Mouse (Mus musculus) frontal cortex, postnatal 25 days (tissue): ENCODE measurements around the gene Tlcd2.

Source experiments
- DNase-seq, 2 experiments: peaks; one replicate each; pipeline ENCODE4 v3.0.0; 2022; ENCODE audit warnings: low spot score in 2 of 2

Gene Tlcd2

DNA sequence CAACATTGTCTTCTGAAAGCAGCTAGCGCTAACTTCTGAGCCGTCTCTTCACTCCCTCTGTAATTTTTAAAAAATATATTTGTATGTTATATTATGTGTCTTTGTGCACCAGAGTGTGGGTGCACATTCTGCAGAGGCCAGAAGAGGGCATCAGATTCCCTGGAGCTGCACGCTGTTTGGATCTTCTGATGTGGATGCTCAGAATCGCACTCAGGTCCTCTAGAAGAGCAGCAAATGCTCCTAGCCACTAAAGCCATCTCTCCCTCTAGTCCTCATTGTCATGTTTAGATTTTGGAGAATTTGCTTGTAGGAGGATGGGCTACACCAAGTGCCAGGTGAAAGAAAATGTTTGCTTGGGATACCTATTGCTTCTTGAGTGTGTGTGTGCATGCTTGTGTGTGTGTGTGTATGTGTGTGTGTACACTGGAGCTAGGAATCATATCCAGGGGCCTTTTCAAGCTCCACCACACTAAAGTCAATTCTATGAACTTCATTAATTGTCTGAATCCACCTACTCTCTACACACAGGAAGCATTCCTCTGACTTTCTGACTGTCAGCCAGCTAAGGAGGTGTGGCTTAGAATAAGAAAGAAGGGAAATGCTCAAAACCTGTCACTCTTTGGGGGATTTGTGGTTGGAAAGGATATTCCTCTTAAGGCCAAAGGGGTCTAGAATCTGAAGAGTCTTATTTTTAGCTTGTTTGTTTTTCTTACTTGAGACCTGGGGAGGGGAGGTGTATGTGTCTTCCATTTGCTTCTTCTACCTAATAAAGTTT is 5.4 kb downstream of the Tlcd2 start:
- no peak for DNase-seq

DNA sequence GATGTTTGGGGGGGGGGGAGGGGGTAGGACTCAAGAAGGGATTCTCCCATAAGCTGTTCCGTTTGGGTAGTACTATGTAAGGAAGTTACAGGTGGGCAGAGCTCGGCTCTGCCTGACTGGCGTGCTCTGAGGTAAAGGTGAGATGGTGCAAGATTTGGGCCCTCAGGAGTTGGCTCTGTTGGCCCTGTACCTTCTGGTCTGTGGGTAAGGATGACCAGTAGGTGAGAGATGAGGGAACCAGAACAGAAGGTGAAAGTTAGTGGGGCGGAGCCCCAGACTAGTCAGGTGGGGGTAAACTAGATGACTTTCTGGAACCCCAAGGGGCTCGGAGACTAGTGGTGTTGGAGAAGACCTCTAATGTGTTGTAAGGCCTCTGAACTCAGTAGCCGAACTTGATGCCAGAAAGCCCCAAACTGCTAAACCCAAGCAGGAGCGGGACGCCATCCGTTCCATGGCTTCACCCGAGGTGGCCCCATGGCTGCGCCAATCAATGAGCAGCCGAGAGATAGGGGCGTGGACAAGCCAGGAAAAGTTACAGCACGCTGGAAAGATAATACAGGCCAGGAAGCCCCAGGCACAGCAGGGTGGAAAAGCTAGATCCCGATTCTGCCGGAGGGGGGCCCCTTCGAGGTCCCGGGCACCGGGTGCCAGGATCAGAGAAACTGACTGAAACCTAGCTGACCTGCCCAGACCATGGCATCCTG is 6.1 kb downstream of the Tlcd2 start:
- DNase-seq, result no peak

DNA sequence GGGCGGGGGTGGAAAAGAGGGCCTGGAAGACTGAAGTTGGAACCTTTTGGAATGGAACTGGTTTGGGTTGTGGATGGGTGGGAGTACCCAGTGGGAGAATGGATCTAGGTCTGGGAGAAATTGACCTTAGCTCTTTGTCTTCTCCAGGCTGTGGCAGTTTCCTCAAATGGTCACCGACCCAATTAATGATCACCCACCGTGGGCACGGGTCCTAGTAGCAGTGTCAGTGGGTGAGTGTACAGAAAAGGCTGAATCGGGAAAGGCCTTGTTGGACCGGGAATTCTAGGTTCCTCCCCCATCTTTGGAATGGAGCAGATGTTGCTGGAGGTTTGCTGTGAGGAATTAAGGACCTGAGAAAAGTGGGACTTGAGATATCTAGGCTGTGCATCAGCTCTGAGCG is 6.9 kb downstream of the Tlcd2 start:
- DNase-seq, result no peak

DNA sequence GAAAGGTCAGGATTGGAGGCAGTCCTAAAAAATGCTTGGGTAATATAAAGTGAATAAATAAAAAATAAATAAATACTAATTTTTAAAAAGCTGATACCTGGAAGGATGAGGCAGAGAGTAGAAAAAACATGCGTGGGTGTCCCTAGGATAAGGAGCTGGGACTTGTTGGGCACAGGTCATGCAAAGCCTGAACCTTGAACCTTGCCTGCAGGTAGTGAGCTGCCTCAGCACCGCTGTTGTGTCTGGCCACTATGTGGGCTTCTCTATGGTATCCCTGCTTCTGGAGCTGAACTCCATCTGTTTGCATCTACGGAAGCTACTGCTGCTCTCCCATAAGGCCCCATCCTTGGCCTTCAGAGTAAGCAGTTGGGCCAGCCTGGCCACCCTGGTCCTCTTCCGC is 7.7 kb downstream of the Tlcd2 start:
- no peak for DNase-seq

DNA sequence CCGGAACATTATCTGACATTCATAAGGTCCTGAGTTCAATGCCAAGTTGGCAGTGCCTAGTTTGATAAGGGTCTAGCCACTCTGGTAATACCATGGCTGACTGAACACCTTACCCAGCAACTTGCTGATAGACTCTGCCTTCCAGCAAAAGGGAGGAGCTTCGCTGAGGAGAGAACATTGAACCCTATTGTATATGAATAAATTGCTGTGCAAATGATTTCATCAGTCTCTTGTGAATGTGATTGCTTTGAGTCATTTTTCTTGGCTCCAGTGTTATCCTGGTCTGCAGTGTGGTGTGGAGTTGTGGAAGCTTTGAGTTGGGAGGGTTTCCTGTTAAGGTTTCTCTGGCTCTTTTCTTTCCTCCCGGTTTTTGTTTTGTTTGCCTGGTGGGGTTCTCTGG is 9.2 kb downstream of the Tlcd2 start:
- no peak for DNase-seq

DNA sequence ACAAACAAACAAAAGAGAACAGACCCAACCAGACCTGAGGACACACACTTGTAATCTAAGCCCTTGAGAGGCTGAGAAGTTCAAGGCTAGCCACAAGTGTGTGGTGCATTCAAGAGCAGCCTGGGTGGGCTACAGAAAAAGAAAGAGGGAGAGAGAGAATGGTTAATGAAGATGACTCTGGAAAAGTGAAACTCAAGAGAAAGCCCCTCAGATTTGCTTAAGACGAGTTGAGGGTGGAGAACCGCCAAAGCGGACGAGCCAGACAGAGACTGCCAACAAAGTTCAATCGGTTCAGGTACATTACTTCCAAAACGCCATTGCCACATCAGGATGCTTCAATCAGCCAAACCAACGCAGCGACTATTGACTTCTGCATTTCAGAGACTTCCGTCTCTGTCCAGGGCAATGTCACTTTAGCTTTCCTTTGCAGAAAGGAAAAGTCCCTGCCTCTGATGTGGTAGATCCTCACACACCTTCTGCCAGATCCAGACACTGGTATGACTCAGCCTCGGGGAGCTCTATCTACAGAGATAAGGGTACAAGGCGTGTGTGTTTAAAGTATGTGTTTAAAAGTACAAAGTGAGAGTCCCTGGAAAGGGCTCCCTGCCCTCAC is 11.1 kb downstream of the Tlcd2 start:
- no peak for DNase-seq

DNA sequence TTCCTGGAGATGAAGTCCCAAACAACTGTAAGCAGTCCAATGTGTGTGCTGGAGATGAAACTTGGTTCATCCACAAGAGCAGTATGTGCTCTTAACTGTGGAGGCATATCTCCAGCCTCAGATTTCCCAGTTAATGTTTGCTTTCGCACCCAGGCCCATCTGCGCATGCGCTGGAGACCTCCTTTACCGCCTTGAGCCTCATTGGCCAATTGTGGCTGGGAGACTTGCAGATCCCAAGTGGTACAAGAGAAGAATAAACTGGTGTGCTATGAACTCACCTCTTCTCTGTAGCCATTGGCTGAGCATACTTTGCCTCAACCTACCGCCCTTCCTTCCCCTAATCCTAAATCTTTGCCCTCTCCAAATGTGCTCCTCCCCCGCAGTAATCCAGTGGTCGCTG is 11.9 kb downstream of the Tlcd2 start:
- no peak for DNase-seq

DNA sequence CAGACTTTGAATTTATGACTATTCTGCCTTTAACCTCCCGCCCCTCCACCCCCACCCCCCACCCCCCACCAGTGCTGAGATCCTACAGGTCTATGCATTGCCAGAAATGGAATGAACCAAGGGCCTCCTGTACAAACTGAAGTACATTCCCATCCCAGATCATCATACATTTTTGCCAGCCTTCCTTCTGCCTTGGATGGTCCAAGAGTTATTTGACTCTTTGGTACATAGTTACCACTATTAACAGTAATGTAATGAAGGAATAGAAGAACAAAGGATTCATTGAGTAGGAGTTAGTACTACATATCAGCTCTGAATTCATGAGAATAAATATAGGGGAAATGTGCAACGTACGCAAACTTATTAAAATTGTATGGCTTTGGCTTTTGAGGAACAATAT is 24.7 kb downstream of the Tlcd2 start:
- no peak for DNase-seq

DNA sequence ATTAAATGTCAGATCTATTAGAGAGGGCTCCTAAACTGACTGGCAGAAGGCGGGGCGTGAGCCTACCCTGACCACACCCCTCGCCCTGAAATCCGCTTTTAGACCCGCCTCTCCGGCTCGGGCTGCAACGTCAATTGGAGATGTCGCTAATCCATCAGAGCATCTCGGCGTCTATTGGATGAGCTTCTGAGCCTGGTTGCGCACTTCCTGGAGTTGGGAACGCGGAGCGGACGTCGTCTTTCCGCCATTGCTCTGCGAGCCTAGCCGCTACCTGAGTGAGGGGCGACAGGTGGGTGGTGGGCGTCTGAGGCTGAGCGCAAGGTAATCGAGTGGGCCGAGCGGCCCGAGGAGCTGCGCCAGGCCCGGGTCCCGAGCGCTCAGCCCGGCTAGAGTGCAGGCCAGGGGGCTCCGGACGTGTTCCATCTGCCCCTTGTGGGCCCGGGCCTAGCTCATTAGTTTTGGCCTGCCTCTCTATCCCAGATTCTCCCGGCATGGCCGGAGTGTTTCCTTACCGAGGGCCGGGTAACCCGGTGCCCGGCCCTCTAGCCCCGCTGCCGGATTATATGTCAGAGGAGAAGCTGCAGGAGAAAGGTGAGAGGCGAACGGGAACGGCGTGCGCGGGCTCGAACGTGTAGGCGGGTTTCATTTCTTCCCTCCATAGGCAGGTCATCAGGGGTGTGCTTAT is 25.2 kb downstream of the Tlcd2 start, which contains the start of gene Prpf8:
Gene Prpf8, plus strand, starts transcription at position 216 of the 685 bp plus-strand sequence.
- peak; percentile 97 to 98 for DNase-seq

DNA sequence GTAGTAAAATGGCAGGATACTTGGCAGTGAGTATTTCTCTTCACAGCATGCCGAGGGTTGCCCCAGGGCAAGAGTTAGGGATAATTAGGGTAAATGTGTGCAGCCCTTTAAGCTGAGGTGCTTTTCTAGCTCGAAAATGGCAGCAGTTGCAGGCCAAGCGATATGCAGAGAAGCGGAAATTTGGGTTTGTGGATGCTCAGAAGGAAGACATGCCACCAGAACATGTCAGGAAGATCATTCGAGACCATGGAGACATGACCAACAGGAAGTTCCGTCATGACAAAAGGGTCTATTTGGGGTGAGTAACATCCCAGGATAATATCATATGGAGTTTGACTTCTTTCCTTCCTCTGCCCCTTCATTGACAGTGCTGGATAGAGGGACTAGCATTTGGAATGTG is 26.0 kb downstream of the Tlcd2 start:
- DNase-seq, result no peak

DNA sequence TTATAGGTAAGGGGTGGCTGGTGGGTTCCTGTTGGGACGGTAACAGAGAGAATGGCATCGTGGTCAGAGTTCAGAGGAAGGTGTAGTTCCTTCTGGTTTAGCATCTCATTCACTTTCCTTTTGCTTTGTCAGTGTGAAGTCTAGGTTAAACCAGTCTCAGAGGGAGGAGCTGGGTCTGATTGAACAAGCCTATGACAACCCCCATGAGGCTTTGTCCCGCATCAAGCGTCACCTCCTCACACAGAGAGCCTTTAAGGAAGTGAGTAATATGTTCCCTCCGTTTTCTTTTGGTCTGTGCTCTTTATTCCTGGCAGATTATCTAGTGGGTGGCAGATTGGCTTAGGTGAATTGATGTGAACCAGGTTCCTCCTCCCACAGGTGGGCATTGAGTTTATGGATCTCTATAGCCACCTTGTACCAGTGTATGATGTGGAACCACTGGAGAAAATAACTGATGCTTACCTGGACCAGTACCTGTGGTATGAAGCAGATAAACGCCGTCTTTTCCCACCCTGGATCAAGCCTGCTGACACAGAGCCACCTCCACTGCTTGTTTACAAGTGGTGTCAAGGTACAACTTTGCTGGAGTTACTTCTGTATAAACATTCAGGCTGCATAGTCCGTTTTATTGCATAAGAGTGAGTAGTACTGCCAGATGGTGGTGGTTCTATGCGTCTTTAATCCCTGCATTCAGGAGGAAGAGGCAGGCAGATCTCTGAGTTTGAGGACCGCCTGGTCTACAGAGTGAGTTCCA is 33.0 kb downstream of the Tlcd2 start:
- DNase-seq, result no peak

DNA sequence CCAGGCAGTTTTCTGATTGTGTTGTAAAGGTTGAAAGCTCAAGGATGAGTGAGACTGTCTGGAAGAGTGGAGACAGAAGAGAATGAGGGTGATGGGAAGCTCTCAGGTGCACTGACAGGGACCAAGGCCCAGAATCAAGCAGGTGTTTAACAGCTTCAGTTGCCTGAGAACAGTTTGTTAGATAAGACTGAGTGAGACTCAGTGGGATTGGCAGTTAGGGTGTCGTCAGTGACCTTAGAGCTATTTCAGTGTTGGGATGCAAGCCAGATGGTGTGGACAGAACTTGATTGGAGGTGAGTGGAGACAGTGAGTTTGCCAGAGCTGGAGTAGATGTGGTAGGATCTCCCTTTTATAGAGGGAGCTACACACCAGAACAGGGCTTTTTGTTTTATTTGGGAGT is 36.6 kb downstream of the Tlcd2 start:
- no peak for DNase-seq

DNA sequence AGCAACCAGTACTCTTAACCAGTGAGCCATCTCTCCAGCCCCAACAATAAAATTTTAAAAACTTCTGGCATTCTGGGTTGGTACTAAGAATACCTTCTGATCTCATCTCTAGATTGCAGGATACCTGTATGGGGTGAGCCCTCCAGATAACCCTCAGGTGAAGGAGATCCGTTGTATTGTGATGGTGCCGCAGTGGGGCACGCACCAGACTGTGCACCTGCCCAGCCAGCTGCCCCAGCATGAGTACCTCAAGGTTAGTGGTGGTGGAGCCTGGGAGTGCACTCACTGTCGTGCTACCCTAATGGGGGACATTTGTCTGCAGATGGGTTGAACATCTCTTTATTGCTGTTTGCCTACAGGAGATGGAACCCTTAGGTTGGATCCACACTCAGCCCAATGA is 46.6 kb downstream of the Tlcd2 start:
- DNase-seq, result no peak

DNA sequence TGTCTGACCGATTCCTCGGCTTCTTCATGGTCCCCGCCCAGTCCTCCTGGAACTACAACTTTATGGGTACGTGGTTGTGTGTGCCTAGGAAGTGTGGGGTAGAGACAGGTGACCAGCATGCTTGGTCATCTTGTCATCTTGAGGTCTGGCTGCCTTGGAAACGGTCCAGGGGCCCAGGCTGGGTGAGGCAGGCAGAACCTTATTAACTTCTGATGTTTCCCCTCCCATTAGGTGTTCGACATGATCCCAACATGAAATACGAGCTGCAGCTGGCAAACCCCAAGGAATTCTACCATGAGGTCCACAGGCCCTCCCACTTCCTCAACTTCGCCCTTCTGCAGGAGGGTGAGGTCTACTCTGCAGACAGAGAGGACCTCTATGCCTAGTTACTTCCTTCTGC is 47.4 kb downstream of the Tlcd2 start:
- no peak for DNase-seq

DNA sequence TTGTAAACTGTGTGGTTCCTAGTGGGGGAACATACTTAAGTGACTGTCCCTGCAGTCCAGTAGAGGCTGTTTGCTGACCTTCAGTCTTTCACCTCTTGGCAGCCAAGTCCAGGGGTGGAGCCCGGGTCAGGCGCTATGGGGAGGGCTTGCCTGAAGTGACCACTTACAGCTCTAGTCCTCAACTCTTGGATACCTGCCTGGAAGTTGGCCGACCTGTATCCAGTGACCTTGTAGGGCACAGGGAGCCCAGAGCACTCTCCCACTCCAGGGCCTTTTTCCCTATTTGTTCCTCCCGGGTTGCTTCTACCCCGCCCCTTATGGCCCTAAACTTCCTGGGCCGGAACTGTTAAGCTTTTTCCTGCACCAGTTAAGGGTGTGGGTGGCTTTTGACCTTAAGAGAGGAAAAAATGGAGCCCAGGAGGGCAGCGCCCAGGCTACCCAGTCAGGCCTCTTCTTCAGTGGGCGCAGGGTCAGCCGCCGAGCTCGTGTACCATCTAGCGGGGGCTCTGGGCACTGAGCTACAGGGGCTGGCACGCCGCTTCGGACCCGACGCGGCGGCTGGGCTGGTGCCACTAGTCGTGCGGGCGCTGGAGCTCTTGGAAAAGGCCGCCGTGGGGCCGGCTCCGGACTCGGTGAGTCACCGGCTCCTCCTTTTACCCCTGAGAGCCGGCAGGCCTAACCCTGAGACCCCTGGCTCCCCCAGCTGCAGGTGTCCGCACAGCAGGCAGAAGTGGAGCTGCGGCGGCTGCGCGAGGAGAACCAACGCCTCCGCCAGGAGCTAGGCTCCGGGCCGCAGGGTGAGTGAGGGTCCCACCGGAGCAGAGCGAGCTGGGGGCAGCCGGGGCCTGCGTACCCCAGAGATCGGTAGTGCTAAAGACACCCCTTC is 48.5 kb downstream of the Tlcd2 start, which contains the start of gene Rilp:
Gene Rilp, plus strand, starts transcription at position 354 of the 886 bp plus-strand sequence.
- peak; percentile 39 for DNase-seq

DNA sequence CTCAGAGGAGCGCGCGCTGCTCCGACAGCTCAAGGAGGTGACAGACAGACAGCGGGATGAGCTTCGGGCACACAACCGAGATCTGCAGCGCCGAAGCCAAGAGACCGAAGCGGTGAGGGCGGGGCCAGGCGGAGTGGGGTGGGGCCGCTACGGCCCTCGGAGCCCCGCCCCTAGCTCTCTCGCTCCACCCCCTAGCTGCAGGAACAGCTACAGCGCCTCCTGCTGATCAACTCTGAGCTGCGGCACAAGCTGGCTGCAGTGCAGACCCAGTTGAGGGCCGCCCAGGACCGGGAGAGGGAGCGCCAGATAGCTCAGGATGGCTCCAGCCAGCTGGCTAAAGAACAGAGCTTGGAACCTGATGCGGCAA is 49.1 kb downstream of the Tlcd2 start:
- peak; percentile 69 to 74 for DNase-seq

DNA sequence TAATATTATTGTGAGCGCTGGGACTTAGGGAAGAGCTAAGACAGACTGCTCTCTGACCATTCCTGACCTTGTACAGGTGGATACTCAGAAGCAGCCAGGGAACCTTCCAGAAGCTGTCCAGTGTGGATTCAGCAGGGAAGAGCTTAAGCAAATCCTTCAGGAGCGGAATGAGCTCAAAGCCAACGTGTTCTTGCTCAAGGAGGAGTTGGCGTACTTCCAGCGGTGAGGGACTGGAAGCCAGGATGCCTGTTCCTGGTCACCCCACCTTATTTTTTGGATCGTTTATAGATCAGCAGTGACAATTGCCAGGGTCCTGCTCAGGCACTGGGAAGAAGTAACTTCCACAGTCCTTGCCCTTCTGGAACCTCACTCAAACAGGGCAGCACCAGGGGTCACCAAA is 49.7 kb downstream of the Tlcd2 start:
- DNase-seq, result no peak

DNA sequence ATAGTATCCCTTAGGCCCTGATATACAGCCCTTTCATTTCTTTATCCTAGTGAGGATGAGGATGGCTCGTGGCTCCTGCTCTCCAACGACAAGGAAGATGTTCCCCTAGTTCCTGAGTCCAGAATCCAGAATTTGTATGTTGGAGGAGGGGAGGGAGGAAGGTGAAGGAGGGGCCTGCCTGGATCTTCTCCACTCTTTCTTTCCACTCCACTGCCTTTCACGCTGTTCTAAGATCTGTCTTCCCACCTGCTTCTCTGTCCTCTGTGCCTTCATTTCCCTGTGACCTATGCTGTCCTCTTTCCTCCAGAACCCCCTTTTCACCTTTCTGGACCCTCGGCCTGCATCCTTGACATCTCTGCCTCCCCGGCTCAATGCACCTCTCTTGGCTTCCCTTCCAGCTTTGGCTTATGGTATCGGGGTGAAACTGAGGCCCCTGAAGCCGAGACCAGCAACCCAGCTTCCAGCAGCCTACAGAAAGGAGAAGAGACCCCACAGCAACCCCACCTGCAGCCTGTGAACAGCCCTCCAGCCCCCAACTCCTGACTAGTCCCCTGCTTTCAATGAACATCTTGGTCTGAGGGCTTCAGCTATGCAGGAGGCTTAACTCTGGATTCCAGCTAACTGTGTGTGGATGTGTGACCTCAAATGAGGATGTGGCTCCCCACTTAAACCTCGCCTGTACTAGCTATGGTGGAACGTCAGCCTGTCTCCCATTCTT is 50.9 kb downstream of the Tlcd2 start:
- no peak for DNase-seq

DNA sequence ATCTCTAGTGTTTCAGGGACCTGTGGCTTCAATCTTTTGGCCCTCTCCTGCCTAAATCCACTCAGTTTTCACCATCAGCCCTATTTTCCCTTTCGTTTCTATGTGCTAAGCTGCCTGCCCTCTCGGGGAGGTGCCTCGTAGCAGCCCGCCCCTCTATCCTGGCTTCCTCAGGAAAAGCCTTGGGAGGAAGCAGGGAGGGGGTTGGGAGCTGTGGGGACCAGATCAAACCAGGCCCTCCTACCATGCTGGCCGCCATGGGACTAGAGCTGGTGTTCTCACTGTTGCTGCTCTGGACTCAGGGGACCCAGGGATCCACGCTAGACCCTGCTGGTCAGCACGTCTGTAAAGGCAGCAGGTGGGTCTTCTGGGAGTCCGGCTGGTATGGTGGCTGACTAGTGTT is 51.8 kb downstream of the Tlcd2 start, which contains the start of gene Scarf1:
Gene Scarf1, plus strand, starts transcription at position 205 of the 400 bp plus-strand sequence.
- DNase-seq, result no peak

DNA sequence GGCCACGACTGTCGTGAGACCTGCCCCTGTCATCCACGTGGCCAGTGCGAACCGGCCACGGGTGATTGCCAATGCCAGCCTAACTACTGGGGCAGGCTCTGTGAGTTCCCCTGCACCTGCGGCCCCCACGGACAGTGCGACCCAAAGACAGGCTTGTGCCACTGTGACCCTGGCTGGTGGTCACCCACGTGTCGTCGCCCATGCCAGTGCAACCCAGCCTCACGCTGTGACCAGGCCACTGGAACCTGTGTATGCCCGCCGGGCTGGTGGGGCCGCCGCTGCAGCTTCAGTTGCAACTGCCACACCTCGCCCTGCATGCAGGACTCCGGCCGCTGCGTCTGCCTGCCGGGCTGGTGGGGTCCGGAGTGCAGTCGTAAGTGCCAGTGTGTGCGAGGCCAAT is 53.7 kb downstream of the Tlcd2 start:
- DNase-seq, result no peak
